Mouse (Mus musculus): Measurements from ENCODE around the gene Sf3b3.

DNA sequence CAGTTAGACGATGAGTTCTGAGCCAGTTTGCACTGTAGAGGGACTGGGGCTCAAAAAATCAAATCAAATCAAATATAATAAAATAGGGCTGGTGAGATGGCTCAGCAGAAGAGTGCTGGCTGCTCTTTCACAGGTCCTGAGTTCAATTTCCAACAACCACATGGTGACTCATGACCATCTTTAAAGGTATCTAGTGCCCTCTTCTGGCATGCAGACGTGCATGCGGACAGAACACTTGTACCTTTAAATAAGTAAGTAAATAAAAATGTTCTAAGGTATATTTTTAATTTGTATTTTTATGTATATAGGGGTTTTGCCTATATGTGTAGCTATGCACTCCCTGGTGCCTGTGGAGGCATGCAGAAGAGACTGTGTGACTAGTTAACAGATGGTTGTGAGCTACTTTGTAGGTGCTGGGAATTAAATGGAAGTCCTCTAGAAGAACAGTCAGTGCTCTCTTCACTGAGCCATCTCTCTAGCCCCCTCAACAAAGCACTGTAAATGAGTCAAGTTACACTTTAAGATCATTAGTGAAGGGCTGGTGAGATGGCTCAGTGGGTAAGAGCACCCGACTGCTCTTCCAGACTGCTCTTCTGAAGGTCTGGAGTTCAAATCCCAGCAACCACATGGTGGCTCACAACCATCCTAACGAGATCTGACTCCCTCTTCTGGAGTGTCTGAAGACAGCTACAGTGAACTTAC, 10.3 kb upstream of the Sf3b3 start:
- TF ChIP-seq USF2 (IDR thresholded peaks at IDR 0.05; ENCODE audit: borderline replicate concordance in 1 of 2, insufficient read depth in 1 of 2, low read depth in 1 of 2, low read length in 2 of 2) (no peak), CTCF (IDR thresholded peaks at IDR 0.05 in 2 of 3, conservative IDR thresholded peaks at IDR 0.05 in 1 of 3; ENCODE audit: control insufficient read depth in 1 of 3, insufficient read depth in 1 of 3, low read depth in 2 of 3, low read length in 3 of 3, poor library complexity in 1 of 3, severe bottlenecking in 1 of 3) (peak; percentile 27 to 57 (median 41); a peak in 4 of 6 replicates), E2F4 (IDR thresholded peaks at IDR 0.05; ENCODE audit: borderline replicate concordance, low read depth, low read length) (no peak), EP300 (IDR thresholded peaks at IDR 0.05; ENCODE audit: low read depth in 1 of 2, low read length in 2 of 2) (no peak), HCFC1 (IDR thresholded peaks at IDR 0.05; ENCODE audit: low read depth, low read length) (no peak), GATA1 (IDR thresholded peaks at IDR 0.05; ENCODE audit: low read depth, low read length) (no peak), GABPA (IDR thresholded peaks at IDR 0.05; ENCODE audit: low read depth, low read length) (no peak)
